Mouse (Mus musculus): ENCODE measurements around the gene Ndrg3. TPM values are rescaled to one million over a fixed set of nuclear protein-coding genes. Genes with fewer than 3 reads are reported as not detected.
"Not testable (repeated sequence)": the region's sequence is repeated elsewhere in the genome, so short reads cannot be mapped to it uniquely, and the experiment has no call there.

Ndrg3 gene
- polyA plus RNA-seq, 1 experiment: 3.3 TPM

GRCm38 (mm10) chr2:156951301-156952094, 40.4 kb downstream of the Ndrg3 start:
- no peaks in the 10 kb centered on the region for H3K9me3 ChIP-seq
- H3K27me3 ChIP-seq (replicated peaks): no peaks in the 10 kb centered on the region
- TF ChIP-seq GATA1 (IDR thresholded peaks at IDR 0.05; ENCODE audit: borderline replicate concordance, low read length): no peak
- TF ChIP-seq FLI1 (IDR thresholded peaks at IDR 0.05; ENCODE audit: low read length): no peak
- H3K36me3 ChIP-seq (replicated peaks; ENCODE audit: low read length): peaks cover 77% of the 10 kb centered on the region
- peaks cover 31% of the 10 kb centered on the region for H3K4me1 ChIP-seq
- H3K4me3 ChIP-seq (replicated peaks): no peak overlapping the region

GRCm38 (mm10) chr2:156950816-156951215, 41.0 kb downstream of the Ndrg3 start:
- H3K4me1 ChIP-seq: peaks cover 28% of the 10 kb centered on the region

GRCm38 (mm10) chr2:156941523-156941922, 50.3 kb downstream of the Ndrg3 start:
- not testable (repeated sequence) for H3K4me3 ChIP-seq (replicated peaks); H3K9me3 ChIP-seq; H3K27me3 ChIP-seq (replicated peaks); H3K4me1 ChIP-seq
- peaks cover 85% of the 10 kb centered on the region for H3K36me3 ChIP-seq (replicated peaks; ENCODE audit: low read length)

More at GRCm38 (mm10) chr2:156950816-156951215, 41.0 kb downstream of the Ndrg3 start:
- Histone ChIP-seq H3K27me3 (replicated peaks) (no peaks in the 10 kb centered on the region), H3K4me3 (replicated peaks) (no peak overlapping the region), H3K36me3 (replicated peaks; ENCODE audit: low read length) (peaks cover 76% of the 10 kb centered on the region), H3K9me3 (no peaks in the 10 kb centered on the region)
- no peak for TF ChIP-seq GATA1 (IDR thresholded peaks at IDR 0.05; ENCODE audit: borderline replicate concordance, low read length)
- TF ChIP-seq FLI1 (IDR thresholded peaks at IDR 0.05; ENCODE audit: low read length): no peak

- not testable (repeated sequence) for H3K27me3 ChIP-seq (replicated peaks); H3K9me3 ChIP-seq; H3K4me1 ChIP-seq; H3K4me3 ChIP-seq (replicated peaks)
- H3K36me3 ChIP-seq (replicated peaks; ENCODE audit: low read length): peaks cover 86% of the 10 kb centered on the region
Observed at GRCm38 (mm10) chr2:156939926-156940325, 51.9 kb downstream of the Ndrg3 start.

- Histone ChIP-seq H3K4me3 (replicated peaks) (no peak overlapping the region), H3K4me1 (peaks cover 12% of the 10 kb centered on the region), H3K9me3 (no peaks in the 10 kb centered on the region), H3K36me3 (replicated peaks; ENCODE audit: low read length) (peaks cover 85% of the 10 kb centered on the region), H3K27me3 (replicated peaks) (no peaks in the 10 kb centered on the region)
- TF ChIP-seq FLI1 (IDR thresholded peaks at IDR 0.05; ENCODE audit: low read length): no peak
Observed at GRCm38 (mm10) chr2:156937795-156938194, 54.1 kb downstream of the Ndrg3 start.

GRCm38 (mm10) chr2:156935005-156935404, 56.9 kb downstream of the Ndrg3 start:
- Histone ChIP-seq H3K9me3 (no peaks in the 10 kb centered on the region), H3K4me1 (peaks cover 31% of the 10 kb centered on the region), H3K36me3 (replicated peaks; ENCODE audit: low read length) (peaks cover 89% of the 10 kb centered on the region), H3K4me3 (replicated peaks) (no peak overlapping the region), H3K27me3 (replicated peaks) (no peaks in the 10 kb centered on the region)
- TF ChIP-seq GATA1 (IDR thresholded peaks at IDR 0.05; ENCODE audit: borderline replicate concordance, low read length): no peak
- no peak for TF ChIP-seq FLI1 (IDR thresholded peaks at IDR 0.05; ENCODE audit: low read length)

- Histone ChIP-seq H3K4me3 (replicated peaks) (no peak overlapping the region), H3K36me3 (replicated peaks; ENCODE audit: low read length) (peaks cover 88% of the 10 kb centered on the region), H3K27me3 (replicated peaks) (no peaks in the 10 kb centered on the region), H3K4me1 (peaks cover 45% of the 10 kb centered on the region), H3K9me3 (no peaks in the 10 kb centered on the region)
- TF ChIP-seq GATA1 (IDR thresholded peaks at IDR 0.05; ENCODE audit: borderline replicate concordance, low read length) (no peak), FLI1 (IDR thresholded peaks at IDR 0.05; ENCODE audit: low read length) (no peak)
Observed at GRCm38 (mm10) chr2:156933426-156933825, 58.4 kb downstream of the Ndrg3 start.

GRCm38 (mm10) chr2:156931421-156931820, 60.4 kb downstream of the Ndrg3 start:
- TF ChIP-seq FLI1 (IDR thresholded peaks at IDR 0.05; ENCODE audit: low read length) (no peak), GATA1 (IDR thresholded peaks at IDR 0.05; ENCODE audit: borderline replicate concordance, low read length) (no peak)
- Histone ChIP-seq H3K4me1 (peaks cover 65% of the 10 kb centered on the region), H3K36me3 (replicated peaks; ENCODE audit: low read length) (peaks cover 90% of the 10 kb centered on the region)

GRCm38 (mm10) chr2:156930549-156930948, 61.3 kb downstream of the Ndrg3 start:
- Histone ChIP-seq H3K4me3 (replicated peaks) (no peak overlapping the region), H3K27me3 (replicated peaks) (no peaks in the 10 kb centered on the region), H3K9me3 (0 out of 2 replicates have a peak, but pooled peaks cover 4% of the 10 kb centered on the region), H3K36me3 (replicated peaks; ENCODE audit: low read length) (peaks cover 90% of the 10 kb centered on the region), H3K4me1 (peaks cover 70% of the 10 kb centered on the region)
- TF ChIP-seq GATA1 (IDR thresholded peaks at IDR 0.05; ENCODE audit: borderline replicate concordance, low read length) (no peak), FLI1 (IDR thresholded peaks at IDR 0.05; ENCODE audit: low read length) (no peak)

More at GRCm38 (mm10) chr2:156931421-156931820, 60.4 kb downstream of the Ndrg3 start:
- Histone ChIP-seq H3K9me3 (no peaks in the 10 kb centered on the region), H3K4me3 (replicated peaks) (no peak overlapping the region), H3K27me3 (replicated peaks) (no peaks in the 10 kb centered on the region)

- H3K9me3 ChIP-seq: 0 out of 2 replicates have a peak, but pooled peaks cover 5% of the 10 kb centered on the region
- peaks cover 84% of the 10 kb centered on the region for H3K36me3 ChIP-seq (replicated peaks; ENCODE audit: low read length)
- no peaks in the 10 kb centered on the region for H3K27me3 ChIP-seq (replicated peaks)
- no peak for TF ChIP-seq FLI1 (IDR thresholded peaks at IDR 0.05; ENCODE audit: low read length)
- TF ChIP-seq GATA1 (IDR thresholded peaks at IDR 0.05; ENCODE audit: borderline replicate concordance, low read length): no peak
- peaks cover 75% of the 10 kb centered on the region for H3K4me1 ChIP-seq
- H3K4me3 ChIP-seq (replicated peaks): no peak overlapping the region
Observed at GRCm38 (mm10) chr2:156929519-156930120, 62.2 kb downstream of the Ndrg3 start.
